26 mouse cellular contexts compared by ENCODE assay signal in the genomic region with DNA sequence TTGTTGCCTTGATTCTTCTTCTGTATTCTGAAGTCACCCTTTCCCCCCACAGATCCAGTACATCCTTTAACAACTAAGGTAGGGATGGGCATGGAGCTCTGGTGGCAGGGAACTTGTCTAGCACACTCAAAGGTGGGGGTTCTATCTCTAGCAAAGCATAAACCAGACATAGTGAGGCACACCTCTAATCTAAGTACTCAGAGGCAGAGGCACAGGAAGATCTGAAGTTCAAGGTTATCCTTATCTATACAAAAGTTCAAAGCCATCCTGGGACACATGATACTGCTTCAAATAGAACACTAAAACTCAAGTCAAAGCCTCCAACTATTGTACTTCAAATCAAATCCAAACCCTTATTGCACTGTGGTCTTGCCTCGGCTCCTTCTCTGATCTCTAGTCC.
"Had no signal": no experiment of that assay in that cellular context is flagged by ENCODE, and none has a peak within 500 bp of the region (broad histone marks: within the 10 kb centered on the region; RNA-seq: fewer than 3 reads in every experiment).

No protein-coding gene starts in this region.

- H3K27ac ChIP-seq: gastrocnemius, adult 2 months; heart, embryonic 10.5 days; hindbrain, embryonic 10.5 days; hindbrain, embryonic 12.5 days; hindbrain, embryonic 14.5 days; intestine, embryonic 15.5 days; layer of hippocampus, adult 2 months; left cerebral cortex, adult 2 months; limb, embryonic 10.5 days; limb, embryonic 12.5 days; liver, embryonic 15.5 days had no signal

- DNase-seq: gastrocnemius, adult 2 months; gastrocnemius, postnatal 10 days; gastrocnemius, postnatal 25 days; heart, adult 18-20 months; heart, postnatal 10 days; heart, postnatal 4 days; kidney, adult 18-20 months; kidney, adult 8-10 months; kidney, postnatal 10 days; kidney, postnatal 25 days; kidney, postnatal 4 days; liver had no signal

- H3K4me2 ChIP-seq: heart, embryonic 12.5 days; hindbrain, embryonic 12.5 days; hindbrain, embryonic 14.5 days; intestine, embryonic 15.5 days; limb, embryonic 12.5 days; liver, embryonic 15.5 days had no signal

- H3K36me3 ChIP-seq: heart, embryonic 10.5 days; heart, embryonic 12.5 days; hindbrain, embryonic 10.5 days; hindbrain, embryonic 12.5 days; intestine, embryonic 15.5 days; limb, embryonic 10.5 days; limb, embryonic 12.5 days; liver, embryonic 15.5 days had no signal

- H3K9me3 ChIP-seq: heart, embryonic 10.5 days; heart, embryonic 12.5 days; hindbrain, embryonic 10.5 days; hindbrain, embryonic 12.5 days; intestine, embryonic 15.5 days; limb, embryonic 10.5 days; limb, embryonic 12.5 days; liver, embryonic 15.5 days had no signal

- ATAC-seq: hindbrain, embryonic 16.5 days; inflammation-experienced regulatory T-cells, adult 6 months; intestine, embryonic 15.5 days; intestine, postnatal 0 days had no signal

- H3K9ac ChIP-seq: heart, embryonic 12.5 days; hindbrain, embryonic 12.5 days; hindbrain, embryonic 14.5 days; intestine, embryonic 15.5 days; limb, embryonic 12.5 days; liver, embryonic 15.5 days had no signal

- H3K4me1 ChIP-seq: heart, embryonic 10.5 days; heart, embryonic 12.5 days; hindbrain, embryonic 10.5 days; hindbrain, embryonic 12.5 days; intestine, embryonic 15.5 days; limb, embryonic 10.5 days; limb, embryonic 12.5 days had no signal

- H3K4me3 ChIP-seq: gastrocnemius, adult 2 months; heart, embryonic 10.5 days; heart, embryonic 12.5 days; hindbrain, embryonic 10.5 days; hindbrain, embryonic 12.5 days; intestine, embryonic 15.5 days; layer of hippocampus, adult 2 months; left cerebral cortex, adult 2 months; limb, embryonic 10.5 days; limb, embryonic 12.5 days; liver, embryonic 15.5 days had no signal

- H3K27me3 ChIP-seq: heart, embryonic 12.5 days; hindbrain, embryonic 12.5 days; intestine, embryonic 15.5 days; limb, embryonic 12.5 days; liver, embryonic 15.5 days had no signal
